Mouse (Mus musculus): ENCODE measurements around the gene Brwd3. TPM values are rescaled to one million over a fixed set of nuclear protein-coding genes. Genes with fewer than 3 reads are reported as not detected.

Brwd3 gene
- total RNA-seq (2021): 1 to 10 TPM; 4.9 TPM
- long read RNA-seq, experiment 1: 0 reads
- long read RNA-seq, experiment 2: 0 reads

GRCm38 (mm10) chrX:108834090-108834774, at the start of gene Brwd3:
TSS of gene Brwd3 (minus strand) at chrX:108834372.
- DNase-seq: peak; percentile 87
- intact Hi-C loops (cut with DNase I; ENCODE audit: low total_unique reads): no loop called here

DNA sequence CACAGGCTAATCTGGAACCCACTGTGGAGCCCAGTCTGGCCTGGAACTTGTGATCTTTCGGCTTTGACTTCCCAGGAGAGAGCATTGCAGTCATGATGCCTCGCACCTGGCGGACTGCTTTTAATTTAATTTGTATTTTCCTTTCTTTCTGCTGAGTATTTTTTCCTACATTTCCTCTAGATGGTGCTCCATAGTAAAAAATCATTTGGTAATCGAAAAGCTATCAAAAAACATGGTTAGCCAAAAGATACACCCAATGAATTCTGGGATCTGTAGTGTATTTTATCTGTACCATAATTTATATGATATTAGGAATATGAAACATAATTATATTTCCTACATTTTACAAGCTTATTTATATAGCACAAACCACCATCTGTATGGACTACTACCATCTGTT, 28.5 kb upstream of the Brwd3 start:
- DNase-seq: no peak
- intact Hi-C loops (cut with DNase I; ENCODE audit: low total_unique reads): no loop called here

DNA sequence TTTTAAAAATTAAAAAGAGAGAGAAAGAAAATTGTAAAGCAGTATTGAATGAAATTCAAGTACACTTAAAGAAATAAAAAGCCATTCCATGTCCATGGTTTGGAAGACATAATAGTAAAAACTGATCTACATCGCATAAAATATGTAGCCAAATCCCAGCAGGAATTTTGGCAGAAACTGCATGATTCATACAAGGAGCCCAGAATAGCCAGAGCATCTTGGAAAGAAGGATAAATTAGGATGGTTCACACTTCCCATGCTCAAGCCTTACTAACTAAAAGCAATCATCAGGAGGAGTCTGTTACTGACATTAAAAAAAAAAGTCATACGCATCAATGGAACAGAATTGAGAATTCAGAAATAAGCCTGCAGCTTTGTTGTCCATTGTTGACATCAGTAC, 8.5 kb upstream of the Brwd3 start:
- DNase-seq: no peak
- intact Hi-C loops (cut with DNase I; ENCODE audit: low total_unique reads): no loop called here

DNA sequence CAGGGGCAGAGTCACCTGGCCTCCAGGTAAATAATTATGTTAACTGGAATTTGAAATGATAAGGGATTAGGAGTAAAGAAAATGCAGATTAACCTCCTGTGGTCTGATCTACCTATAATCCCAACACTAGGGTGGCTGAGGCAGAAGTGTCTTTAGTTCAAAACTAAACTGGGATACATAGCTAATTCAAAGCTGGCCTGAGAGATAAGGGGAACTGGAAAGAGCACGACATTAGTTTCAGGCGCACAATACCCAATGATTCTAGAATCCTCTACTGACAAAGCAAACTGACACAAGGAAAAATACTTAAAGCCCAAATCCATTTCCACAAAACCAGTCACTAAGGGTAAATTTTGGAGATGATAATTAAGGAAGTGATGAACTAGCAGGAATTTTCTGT, 2.2 kb upstream of the Brwd3 start:
- intact Hi-C loops (cut with DNase I; ENCODE audit: low total_unique reads): no loop called here
- no peak for DNase-seq

GRCm38 (mm10) chrX:108835233-108835632, 1.1 kb upstream of the Brwd3 start:
- DNase-seq: no peak
- intact Hi-C loops (cut with DNase I; ENCODE audit: low total_unique reads): no loop called here

DNA sequence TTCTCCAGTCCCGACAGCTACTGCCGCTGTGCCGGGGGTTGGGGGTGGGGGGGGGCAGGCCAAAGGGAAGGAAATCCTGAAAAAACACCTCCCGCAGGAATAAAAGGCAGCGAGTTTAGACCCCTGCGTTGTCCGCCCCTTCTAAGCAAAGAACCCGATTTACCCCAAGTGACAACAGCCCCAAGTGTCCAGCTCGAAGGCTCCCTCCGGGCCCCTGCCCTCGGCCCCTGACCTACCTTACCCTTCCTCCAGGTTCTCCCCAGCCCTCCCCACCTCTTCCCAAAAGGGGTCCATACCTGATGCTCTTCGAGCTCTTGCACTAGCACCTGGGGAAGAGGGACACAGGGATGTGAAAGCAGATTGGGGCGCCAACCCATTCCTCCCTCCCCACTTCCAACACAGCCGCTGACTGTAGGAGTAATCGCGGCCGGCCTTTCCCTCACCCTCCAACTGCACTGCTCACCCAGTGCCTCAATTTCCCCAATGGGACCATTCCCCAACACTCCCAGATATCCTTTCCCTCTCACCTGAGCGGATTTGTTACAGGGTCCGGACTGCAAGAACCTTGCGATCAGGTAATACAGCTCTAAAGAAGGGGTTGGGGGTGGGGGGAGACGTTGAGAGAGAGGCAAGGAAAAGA, 671 bp downstream of the Brwd3 start:
- DNase-seq: peak; percentile 3
- intact Hi-C loops (cut with DNase I; ENCODE audit: low total_unique reads): no loop called here

DNA sequence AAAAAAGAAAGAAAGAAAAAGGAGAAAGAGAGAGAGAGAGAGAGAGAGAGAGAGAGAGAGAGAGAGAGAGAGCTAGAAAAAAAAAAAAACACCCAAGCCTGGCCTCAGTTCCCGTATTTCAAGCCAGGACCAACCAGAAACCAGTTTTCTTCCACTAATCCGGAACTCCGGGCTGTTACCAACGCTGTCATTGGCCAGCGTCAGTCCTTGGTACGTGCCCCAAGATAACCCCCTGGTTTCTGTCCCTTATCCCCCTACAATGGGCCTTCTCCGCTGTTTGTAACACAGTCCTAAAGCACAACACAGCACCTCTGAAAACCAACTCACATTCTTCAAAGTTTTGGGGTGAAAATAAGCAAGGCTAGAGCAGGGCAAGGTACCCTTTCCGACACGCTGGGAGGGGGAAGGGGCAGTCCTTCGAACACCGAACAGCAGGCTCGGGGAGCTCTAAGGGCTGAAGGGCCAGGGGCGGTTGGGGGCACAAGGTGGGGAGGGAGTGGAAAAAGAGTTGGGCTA, 1.4 kb downstream of the Brwd3 start:
- intact Hi-C loops (cut with DNase I; ENCODE audit: low total_unique reads): no loop called here
- peak; percentile 68 for DNase-seq

- intact Hi-C loops (cut with DNase I; ENCODE audit: low total_unique reads): no loop called here
- no peak for DNase-seq
Measured at GRCm38 (mm10) chrX:108831231-108831630, 2.9 kb downstream of the Brwd3 start.

GRCm38 (mm10) chrX:108828111-108828510, 6.1 kb downstream of the Brwd3 start:
- DNase-seq: no peak
- intact Hi-C loops (cut with DNase I; ENCODE audit: low total_unique reads): no loop called here

- no peak for DNase-seq
- intact Hi-C loops (cut with DNase I; ENCODE audit: low total_unique reads): no loop called here
Measured at GRCm38 (mm10) chrX:108797268-108797667, 36.9 kb downstream of the Brwd3 start.

DNA sequence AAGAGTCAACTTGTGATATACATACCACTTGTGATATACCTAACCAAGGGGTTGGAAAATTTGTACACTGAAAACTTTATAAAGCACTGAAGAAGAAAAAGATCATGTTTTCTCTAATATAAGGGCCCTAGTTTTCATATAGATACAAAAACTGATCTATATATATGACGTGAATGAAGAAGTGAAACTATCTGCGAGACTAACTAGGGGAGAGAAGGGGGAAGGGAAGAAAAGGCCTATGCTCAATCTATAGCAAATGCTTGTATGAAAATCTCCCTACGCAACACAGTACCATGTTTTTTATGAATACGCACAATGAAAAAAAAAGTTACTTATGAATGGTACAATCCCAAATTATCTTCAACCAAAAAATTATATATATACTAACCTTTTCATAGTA, 50.4 kb downstream of the Brwd3 start:
- intact Hi-C loops (cut with DNase I; ENCODE audit: low total_unique reads): no loop called here

GRCm38 (mm10) chrX:108731755-108732154, 102.4 kb downstream of the Brwd3 start:
- DNase-seq: no peak
- intact Hi-C loops (cut with DNase I; ENCODE audit: low total_unique reads): no loop called here

More for the DNA sequence above, 50.4 kb downstream of the Brwd3 start:
- DNase-seq: no peak

- intact Hi-C loops (cut with DNase I; ENCODE audit: low total_unique reads): no loop called here
- no peak for DNase-seq
Measured at GRCm38 (mm10) chrX:108729564-108729963, 104.6 kb downstream of the Brwd3 start.

DNA sequence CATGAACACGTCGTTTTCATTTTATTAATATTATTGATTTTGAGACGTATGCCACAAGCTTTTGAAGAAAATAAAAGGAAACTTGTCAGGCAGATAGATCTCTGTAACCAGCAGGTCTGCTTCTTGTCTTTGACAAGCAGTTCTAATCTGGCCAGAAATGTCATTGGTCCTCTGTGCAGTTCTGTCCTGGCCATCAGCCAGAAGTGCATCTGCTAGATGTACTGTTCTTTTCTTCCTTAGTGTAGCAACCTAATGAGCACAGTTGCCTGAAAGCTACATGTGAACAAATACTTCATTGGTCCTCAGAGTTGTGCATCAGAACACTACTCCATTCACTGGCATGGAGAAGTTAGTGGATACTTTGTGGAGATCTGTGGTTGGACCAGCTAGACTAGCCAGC, 105.1 kb downstream of the Brwd3 start:
- DNase-seq: no peak
- intact Hi-C loops (cut with DNase I; ENCODE audit: low total_unique reads): no loop called here

GRCm38 (mm10) chrX:108728334-108728733, 105.8 kb downstream of the Brwd3 start:
- no peak for DNase-seq
- intact Hi-C loops (cut with DNase I; ENCODE audit: low total_unique reads): no loop called here

DNA sequence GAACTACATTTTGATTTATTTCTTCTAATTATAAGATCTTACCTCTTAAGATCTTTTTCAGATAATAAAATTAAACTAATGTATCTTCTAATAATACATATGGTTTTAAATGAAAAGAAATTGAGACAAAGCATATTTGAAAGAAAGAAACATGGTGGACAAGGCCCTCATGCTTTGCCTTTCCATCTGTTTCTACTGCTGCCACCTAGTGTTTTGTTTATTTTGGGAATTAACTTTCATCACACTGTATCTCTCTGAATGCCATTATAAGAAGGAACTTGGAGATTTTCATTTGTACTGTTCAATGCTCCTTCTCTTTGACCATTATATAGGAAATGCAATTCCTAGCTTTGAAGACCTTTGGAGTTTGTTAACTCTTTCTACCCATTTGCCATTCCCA, 109.9 kb downstream of the Brwd3 start:
- DNase-seq: no peak
- intact Hi-C loops (cut with DNase I; ENCODE audit: low total_unique reads): no loop called here

GRCm38 (mm10) chrX:108722447-108722846, 111.7 kb downstream of the Brwd3 start:
- intact Hi-C loops (cut with DNase I; ENCODE audit: low total_unique reads): no loop called here
- DNase-seq: no peak

DNA sequence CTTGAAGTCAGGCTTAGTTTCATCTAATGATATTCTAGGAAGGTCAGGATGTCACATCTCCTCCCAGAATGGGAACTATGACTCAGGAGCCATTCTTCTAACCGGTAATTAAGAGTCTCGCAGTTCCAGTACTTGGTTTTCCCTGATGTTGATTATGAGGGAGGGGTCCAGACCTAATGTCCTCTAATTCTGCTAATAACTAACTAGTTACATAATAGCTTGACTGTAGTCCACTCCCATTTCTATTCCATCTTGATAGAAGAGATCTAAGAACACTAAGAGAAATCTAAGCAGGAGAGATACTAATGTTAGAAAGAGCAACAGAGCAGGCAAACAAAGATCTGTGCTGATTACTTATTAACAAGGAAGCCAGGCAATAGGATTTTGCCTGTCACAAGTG, 129.9 kb downstream of the Brwd3 start:
- DNase-seq: no peak
- intact Hi-C loops (cut with DNase I; ENCODE audit: low total_unique reads): no loop called here

All from gastrocnemius, postnatal 14 days (tissue).